Mouse (Mus musculus) cerebellum, adult 9-10 months (tissue): Measurements from ENCODE around the gene Oprd1.
A peak's percentile ranks its signal among the peaks of the same experiment; 100 is the strongest.

Source experiments
- DNase-seq: peaks from one replicate; pipeline ENCODE4 v3.0.0; 2022

The Oprd1 gene

GRCm38 (mm10) chr4:132078296-132078714 is 66.0 kb downstream of the Oprd1 start:
- peak; percentile 35 for DNase-seq

- DNase-seq = peak; percentile 22
Measured at GRCm38 (mm10) chr4:132077445-132077844, 66.8 kb downstream of the Oprd1 start.

DNA sequence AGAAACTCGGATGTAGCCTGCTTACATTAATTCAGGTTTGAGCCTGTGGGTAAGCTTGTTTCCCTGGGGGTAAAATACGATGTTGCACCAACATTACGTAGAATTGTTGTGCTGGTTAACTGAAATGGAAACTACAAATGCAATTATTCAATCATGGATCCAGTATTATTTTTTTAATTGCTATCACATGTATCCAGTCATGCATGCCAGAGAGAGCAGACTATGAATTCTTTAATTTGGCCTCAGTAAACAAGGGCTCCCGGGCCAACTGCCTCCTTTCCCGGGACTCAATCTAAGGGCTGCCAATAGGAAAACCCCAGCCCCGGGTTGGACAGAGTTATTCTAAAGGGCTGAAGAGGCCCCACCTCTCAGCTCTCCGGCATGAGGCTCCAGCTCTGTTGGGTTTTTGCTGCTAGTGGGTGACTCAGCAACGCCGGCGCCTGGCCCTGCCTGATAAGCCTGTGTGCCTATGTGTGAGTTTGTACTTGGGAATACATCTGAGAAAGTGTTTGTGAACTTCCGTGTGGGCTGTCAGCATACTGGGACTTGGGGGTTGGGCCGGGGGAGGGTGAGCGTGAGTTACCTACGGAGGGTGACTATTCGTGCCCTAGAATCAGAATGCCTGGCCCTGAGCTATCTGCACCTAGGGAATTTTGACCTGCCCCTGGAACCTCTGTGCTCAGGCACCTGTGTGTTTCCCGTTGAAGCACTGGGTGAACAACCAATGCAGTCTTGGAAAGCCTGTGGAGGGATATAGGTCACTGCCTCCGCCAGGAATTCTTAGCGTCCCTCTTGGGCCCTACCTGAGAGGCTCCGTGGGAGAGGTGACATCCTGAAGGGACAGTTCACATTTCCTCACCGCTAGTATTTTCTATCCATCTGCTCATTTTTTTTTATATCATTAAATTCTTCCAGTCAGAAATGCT is 67.5 kb downstream of the Oprd1 start:
- DNase-seq = peak; percentile 29

DNA sequence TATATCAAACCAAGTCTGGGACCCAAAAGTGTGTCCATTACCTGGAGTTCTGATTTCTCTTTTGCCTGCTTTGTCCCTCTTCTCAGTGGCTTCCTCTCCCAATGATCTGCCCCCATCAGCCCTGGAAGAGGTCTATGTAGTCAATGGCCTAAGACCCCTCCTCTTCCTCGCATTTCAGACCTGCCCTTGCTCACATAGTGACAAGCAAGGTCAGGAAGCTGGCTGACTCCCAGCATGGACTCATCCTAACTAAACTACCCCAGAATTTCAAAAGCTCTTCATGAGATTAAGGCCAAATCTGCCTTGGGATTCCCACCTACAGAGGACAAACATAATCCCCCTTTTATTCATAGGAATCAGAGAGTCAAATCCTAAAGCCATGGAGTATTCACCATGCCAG is 68.5 kb downstream of the Oprd1 start:
- no peak for DNase-seq

DNA sequence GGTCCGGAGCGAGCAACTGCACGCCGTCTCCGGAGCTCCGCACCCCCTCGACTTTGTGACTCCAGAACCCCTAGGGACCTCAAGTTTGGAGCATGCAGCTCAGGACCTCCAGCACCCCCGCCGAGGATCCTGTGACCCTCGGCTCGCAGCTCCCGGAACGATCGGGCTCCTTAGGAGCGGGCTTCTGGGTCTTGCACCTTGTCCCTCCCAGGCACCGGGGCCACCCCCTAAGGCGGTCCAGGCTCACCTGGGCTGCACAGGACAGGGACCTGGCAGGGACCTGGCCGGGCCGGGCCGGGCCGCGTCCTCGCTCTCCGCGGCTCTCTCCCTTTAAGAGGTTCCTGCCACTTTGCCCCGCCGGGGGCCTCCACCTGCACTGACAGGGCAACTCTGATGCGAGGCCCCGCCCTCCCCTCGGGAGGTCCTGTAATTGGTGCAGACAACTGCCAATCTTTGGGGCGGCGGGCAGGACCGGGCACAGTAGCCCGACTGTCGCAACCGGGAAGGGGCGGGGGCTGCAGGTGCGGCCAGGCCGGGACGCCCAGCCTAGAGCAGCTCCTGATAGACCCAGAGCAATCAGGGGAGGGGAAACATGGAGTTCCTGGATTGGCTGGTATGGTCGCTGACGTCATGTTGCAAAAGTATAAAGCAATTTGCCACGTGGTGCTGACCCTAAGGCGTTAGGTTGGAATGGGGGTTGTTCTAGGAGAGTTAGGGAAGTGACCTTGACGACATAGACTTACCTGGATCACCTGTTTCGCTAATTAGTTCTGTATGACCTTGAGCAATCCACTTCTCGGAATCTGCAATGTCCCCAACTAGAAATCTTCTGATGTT is 69.1 kb downstream of the Oprd1 start, which contains the start of gene Epb41:
TSS of gene Epb41 (minus strand) at position 389 of the 837 bp plus-strand sequence.
- DNase-seq = peak; percentile 100

DNA sequence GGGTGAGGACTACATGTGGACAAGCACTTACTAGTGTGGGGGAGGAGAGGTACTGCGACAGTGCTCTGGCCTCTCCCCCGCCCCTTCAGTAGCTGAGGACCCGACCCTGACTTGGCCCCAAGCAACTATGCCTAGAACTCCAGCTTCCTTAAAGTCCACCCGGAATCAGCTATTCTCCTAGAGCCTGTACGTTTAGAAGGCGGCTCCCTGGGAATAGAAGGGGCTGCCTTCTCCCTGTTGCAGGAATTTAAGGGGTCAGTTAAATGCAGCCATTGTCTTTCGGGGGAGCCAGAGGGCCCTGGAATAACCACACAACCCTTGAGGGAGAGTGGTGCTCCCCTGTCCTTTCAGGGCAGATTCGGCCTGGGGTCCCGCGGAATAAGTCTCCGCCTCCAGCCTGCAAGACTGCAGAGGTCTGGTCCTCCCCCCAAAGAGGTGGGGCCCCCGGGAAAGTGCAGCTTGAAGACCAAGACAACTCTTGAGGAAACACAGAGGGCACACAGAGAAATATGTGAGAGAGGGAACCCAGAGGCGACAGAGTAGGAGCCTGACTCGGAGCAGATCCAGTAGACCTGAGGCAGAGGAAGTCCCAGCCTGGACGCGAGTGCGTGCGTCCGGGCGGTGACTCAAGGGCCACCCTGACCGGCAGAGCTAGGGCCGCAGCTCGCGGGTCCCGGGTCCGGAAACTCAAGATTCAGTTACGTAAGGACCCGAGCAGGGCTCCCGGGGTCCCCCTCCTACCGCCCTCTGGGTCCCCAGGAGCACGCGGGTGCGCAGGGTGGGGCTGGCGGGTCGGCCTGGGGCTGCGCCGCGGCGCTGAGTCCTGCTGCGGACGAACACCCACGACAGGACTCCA is 70.0 kb downstream of the Oprd1 start, which contains the start of gene Gm10300:
TSS of gene Gm10300 (plus strand) at position 621 of the 856 bp plus-strand sequence.
- peak; percentile 63 for DNase-seq

DNA sequence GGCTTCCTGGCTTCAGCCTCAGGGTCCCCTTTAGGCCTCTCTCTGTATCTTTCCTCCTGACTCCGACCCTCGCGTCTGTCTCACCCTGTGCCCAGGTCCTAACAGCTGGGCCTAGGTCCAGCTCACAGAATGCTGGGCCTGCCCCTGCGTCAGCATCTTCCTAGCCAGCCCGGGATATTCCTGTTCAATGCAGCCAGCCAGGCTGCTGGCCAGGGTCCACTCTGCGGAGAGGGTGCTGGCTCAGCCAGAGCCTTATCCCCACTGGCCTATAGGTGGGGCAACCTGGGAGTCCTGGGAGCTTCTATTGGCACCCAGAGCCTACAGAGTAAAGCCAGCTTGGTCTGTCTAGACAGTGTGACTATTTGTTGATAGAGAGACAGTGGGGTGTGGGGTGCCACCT is 71.3 kb downstream of the Oprd1 start:
- DNase-seq = peak; percentile 65

- no peak for DNase-seq
Measured at GRCm38 (mm10) chr4:132072156-132072555, 72.1 kb downstream of the Oprd1 start.

DNA sequence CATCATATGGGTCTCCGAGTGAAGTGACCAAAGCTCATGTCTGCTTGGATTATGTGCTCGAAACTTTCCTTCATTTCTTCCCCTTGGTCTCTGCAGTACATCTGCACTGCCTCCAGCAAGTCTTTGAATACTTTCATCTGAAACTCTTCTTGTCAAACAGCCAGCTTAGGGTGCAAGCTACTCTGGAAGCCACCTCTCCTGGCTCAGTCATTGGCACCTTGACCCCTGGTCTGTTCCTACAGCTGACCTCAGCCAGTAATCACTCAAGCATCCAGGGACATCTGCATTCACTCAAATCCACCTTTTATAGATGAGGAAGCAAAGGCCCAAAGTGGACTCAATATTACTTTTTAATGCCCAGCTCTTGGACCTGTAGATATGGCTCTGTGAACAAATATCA is 72.6 kb downstream of the Oprd1 start:
- DNase-seq = peak; percentile 34

GRCm38 (mm10) chr4:132067938-132068235 is 76.4 kb downstream of the Oprd1 start:
- DNase-seq = peak; percentile 84

DNA sequence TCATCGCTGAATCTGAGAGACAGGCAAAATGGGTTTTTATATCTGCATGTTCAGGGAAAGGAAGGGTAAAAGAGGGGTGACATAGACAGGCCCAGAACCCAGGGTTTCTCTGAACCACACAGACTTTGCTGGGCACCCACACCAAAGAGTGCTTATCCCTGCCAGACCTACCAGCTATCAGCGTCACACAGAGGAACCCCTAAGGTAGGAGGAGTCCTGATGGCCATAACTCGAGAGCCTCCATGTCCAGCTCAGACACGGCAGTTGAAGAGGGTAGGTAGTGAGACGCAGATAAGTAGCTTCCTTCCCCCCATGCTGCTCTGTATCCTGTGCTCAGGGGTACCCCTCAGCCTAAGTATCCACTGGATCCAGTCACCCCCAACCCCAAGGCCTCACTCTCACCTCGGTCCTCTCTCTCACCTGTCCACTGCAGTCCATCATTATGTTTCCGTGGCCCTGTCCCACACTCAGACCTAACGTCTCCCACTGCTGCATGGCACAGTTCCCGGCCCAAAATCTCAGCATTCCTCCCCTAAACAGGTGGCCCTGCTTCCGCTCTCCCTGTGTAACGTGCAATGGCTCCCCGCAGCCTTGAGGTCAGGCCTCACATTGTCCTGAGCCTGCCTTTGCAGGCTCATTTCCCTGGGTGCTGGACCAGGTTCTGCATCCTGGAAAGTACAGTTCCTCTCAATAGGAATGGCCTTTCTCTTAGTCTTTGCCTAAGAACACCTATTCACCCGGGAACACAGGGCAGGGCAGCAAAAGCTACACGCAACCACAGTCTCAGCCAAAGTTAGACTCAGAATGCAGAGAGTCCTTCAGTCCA is 77.0 kb downstream of the Oprd1 start:
- DNase-seq = peak; percentile 71

- DNase-seq = peak; percentile 80
Measured at GRCm38 (mm10) chr4:132066101-132066773, 78.0 kb downstream of the Oprd1 start.

GRCm38 (mm10) chr4:132065578-132065977 is 78.7 kb downstream of the Oprd1 start:
- DNase-seq = no peak

DNA sequence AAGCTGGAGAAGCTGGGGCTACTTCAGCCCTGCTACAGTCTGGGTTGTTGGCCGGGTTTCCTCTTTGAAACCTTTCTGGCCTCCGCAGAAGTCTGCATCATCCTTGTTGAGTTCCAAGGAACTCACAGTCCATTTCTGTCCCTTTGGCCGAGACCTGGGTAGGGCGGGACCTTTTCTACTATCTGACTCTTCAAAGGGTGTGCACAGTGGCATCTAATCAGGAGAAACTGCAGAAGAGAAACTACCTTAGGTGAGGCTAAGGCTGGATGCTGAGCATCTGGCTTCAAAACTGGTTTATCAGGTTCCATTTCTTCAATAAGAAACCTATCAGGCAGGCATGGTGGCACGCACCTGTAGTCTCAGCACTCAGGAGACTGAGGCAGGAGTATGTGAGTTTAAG is 79.7 kb downstream of the Oprd1 start:
- no peak for DNase-seq

GRCm38 (mm10) chr4:132062934-132063884 is 81.1 kb downstream of the Oprd1 start:
- no peak for DNase-seq

- DNase-seq = no peak
Measured at GRCm38 (mm10) chr4:132062289-132062688, 82.0 kb downstream of the Oprd1 start.
